In the genomic region with DNA sequence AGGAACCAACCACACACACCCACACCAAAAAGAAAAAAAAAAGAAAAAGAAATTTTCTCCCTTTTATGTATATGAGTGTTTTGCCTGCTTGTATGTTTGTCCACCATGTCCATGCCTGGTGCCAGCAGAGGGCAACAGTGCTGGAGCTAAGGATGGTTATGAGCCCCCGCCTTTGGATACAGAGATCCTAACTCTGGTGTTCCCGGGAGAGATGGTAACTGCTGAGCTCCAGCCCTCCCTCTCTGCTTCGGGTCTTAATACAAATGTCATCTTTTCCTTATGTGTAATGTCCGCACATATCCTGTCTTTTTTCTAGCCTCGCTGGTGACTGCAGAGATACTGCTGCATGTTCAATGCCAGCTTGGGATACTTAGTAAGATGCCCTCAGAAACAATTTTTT, we compare ENCODE assay signal across 9 mouse cellular contexts. TPM values are rescaled to one million over a fixed set of nuclear protein-coding genes. Genes with fewer than 3 reads are reported as not detected.
DNase-seq lines count a peak whose midpoint lies in the region; ATAC-seq lines count a peak whose summit lies in the region.
"Had no signal": no experiment of that assay in that cellular context is flagged by ENCODE, and none has a peak within 500 bp of the region (broad histone marks: within the 10 kb centered on the region; RNA-seq: fewer than 3 reads in every experiment).

No protein-coding gene starts in this region.

- peaks cover 25% of the 10 kb centered on the region for H3K4me1 ChIP-seq in limb, embryonic 13.5 days

- 12% methylated on average over 5 of the region's 5 CpGs for WGBS in limb, embryonic 13.5 days

- no peaks in the 10 kb centered on the region for H3K9me3 ChIP-seq in limb, embryonic 13.5 days

- H3K4me3 ChIP-seq in limb, embryonic 13.5 days: peak overlapping the region; percentile 60

- ATAC-seq in limb, embryonic 13.5 days (ENCODE audit: low FRiP score, low read depth): no peak
- ATAC-seq in megakaryocyte progenitor cell, adult 5-6 weeks (replicated peaks; ENCODE audit: poor library complexity): no peak

- peaks cover 8% of the 10 kb centered on the region; the same call in 1 of the 2 replicates for H3K36me3 ChIP-seq in limb, embryonic 13.5 days

- H3K4me2 ChIP-seq in limb, embryonic 13.5 days (replicated peaks): peak overlapping the region; percentile 90

- peak overlapping the region; percentile 79 for H3K27ac ChIP-seq in limb, embryonic 13.5 days

- peaks cover 34% of the 10 kb centered on the region for H3K27me3 ChIP-seq in limb, embryonic 13.5 days

- DNase-seq in embryo, embryonic 10 days (ENCODE audit: low spot score): peak; percentile 45
- no peak for DNase-seq in embryo, embryonic 10.5 days (ENCODE audit: low spot score)
- peak; percentile 19 for DNase-seq in right cerebral cortex, postnatal 25 days
- DNase-seq in right cerebral cortex, postnatal 14 days: no peak
- DNase-seq in urinary bladder, postnatal 25 days (ENCODE audit: low spot score): no peak
- DNase-seq in T-cell, adult 2 months (ENCODE audit: low spot score): no peak

- peak overlapping the region; percentile 48 for H3K9ac ChIP-seq in limb, embryonic 13.5 days

RNA-seq across cellular contexts. Expression of a gene that starts 1.1 kb away (rescaled TPM):
- 5.2 and 6.3 TPM in 2 replicates for polyA plus RNA-seq in limb, embryonic 13.5 days (2015; fragmentation: Nextera tagmentation; extraction: Ambion mirVana)
- total RNA-seq in megakaryocyte progenitor cell, adult 5-6 weeks (2015): 0.17 TPM in 1 of 2 replicates, not detected in the other
- total RNA-seq in megakaryocyte progenitor cell, adult 5-6 weeks (2017): not detected in 2 replicates

RNA-seq across cellular contexts. Expression of a gene that starts 2.8 kb away (rescaled TPM):
- not detected in 2 replicates for polyA plus RNA-seq in limb, embryonic 13.5 days (2015; fragmentation: Nextera tagmentation; extraction: Ambion mirVana)
- total RNA-seq in megakaryocyte progenitor cell, adult 5-6 weeks (2015): not detected in 2 replicates
- total RNA-seq in megakaryocyte progenitor cell, adult 5-6 weeks (2017): not detected in 2 replicates
- total RNA-seq: neutrophil, adult 5-6 weeks had no signal

RNA-seq across cellular contexts. Expression of a gene that starts 13.8 kb away (rescaled TPM):
- 26.3 and 26.9 TPM in 2 replicates for polyA plus RNA-seq in limb, embryonic 13.5 days (2015; fragmentation: Nextera tagmentation; extraction: Ambion mirVana)
- total RNA-seq in megakaryocyte progenitor cell, adult 5-6 weeks (2015): 16.4 and 16.8 TPM in 2 replicates
- total RNA-seq in megakaryocyte progenitor cell, adult 5-6 weeks (2017): 12.5 and 13.1 TPM in 2 replicates

RNA-seq across cellular contexts. Expression of a gene that starts 33.3 kb away (rescaled TPM):
- polyA plus RNA-seq in limb, embryonic 13.5 days (2015; fragmentation: Nextera tagmentation; extraction: Ambion mirVana): 3.5 and 4.1 TPM in 2 replicates
- total RNA-seq in megakaryocyte progenitor cell, adult 5-6 weeks (2015): not detected in 2 replicates
- not detected in 2 replicates for total RNA-seq in megakaryocyte progenitor cell, adult 5-6 weeks (2017)
- total RNA-seq: neutrophil, adult 5-6 weeks had no signal

RNA-seq across cellular contexts. Expression of a gene that starts 34.2 kb away (rescaled TPM):
- polyA plus RNA-seq in limb, embryonic 13.5 days (2015; fragmentation: Nextera tagmentation; extraction: Ambion mirVana): 33.6 and 37.8 TPM in 2 replicates
- total RNA-seq in megakaryocyte progenitor cell, adult 5-6 weeks (2015): 58.1 and 74.7 TPM in 2 replicates
- total RNA-seq in megakaryocyte progenitor cell, adult 5-6 weeks (2017): 44.9 and 48.6 TPM in 2 replicates

Comparison
In these comparisons a context has a peak if more than half of its experiments do, and no peak if none do; other contexts are left out.
1. DNase-seq: peak in embryo, embryonic 10 days (single experiment) and right cerebral cortex, postnatal 25 days (single experiment); none in embryo, embryonic 10.5 days (single experiment), right cerebral cortex, postnatal 14 days (single experiment), urinary bladder, postnatal 25 days (single experiment) and T-cell, adult 2 months (single experiment).